Mouse (Mus musculus): Measurements from ENCODE around the gene Olfr110.
"Not testable (repeated sequence)": the region's sequence is repeated elsewhere in the genome, so short reads cannot be mapped to it uniquely, and the experiment has no call there.

Olfr110 gene

GRCm38 (mm10) chr17:37491930-37492518, at the start of gene Olfr110:
Olfr110 (plus strand) TSS chr17:37492468.
- DNase-seq: no peak

GRCm38 (mm10) chr17:37445180-37445579, 47.1 kb upstream of the Olfr110 start, which contains the start of gene Olfr108:
Olfr108 (plus strand) TSS chr17:37445480.
- no peak for DNase-seq

- no peak for DNase-seq
Observed at GRCm38 (mm10) chr17:37458616-37459015, 33.7 kb upstream of the Olfr110 start, which contains the start of gene Olfr109. Olfr109 (plus strand) TSS chr17:37458916.

DNA sequence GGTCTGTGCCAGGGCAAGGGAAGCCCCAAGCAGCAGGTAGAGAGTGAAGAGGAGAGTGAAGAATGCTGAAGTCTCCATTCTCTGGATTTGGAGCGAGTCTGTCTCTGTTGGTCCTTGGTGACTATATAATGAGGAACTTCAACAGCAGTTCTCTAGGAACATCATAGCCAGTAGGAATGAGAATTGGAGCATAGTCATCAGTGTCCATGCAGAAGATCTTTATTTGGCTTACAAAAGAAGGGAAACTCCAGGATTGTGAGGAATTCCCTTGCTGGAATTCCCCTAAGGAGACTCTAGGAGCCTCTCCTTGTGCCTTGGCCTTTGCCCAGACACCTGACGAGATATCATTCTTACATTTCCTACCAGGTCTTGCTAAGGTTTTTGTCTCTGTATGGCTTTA, 8.8 kb upstream of the Olfr110 start, which contains the start of gene H2-M2:
Gene H2-M2, minus strand, starts transcription at position 101 of the 400 bp plus-strand sequence.
- no peak for DNase-seq

DNA sequence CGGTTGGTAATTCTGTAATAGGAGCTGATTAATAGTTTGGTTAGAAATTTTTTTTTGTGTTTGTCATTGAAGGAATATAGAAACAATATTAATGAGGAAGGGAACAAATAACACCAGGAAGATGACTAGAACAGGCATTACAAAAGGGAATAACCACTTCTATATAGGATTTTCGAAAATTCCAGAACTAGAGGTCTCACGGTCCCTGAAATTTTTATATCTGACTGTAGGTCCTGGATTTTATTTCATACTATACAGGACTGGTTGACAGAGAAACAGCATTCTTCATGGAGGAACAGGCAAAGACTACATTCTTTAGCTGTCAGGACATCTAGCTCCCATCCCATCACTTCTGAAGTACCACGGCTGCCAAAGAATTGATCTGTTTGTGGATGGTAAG, 15.5 kb downstream of the Olfr110 start, which contains the start of gene Olfr111:
Gene Olfr111, plus strand, starts transcription at position 301 of the 400 bp plus-strand sequence.
- DNase-seq: no peak

DNA sequence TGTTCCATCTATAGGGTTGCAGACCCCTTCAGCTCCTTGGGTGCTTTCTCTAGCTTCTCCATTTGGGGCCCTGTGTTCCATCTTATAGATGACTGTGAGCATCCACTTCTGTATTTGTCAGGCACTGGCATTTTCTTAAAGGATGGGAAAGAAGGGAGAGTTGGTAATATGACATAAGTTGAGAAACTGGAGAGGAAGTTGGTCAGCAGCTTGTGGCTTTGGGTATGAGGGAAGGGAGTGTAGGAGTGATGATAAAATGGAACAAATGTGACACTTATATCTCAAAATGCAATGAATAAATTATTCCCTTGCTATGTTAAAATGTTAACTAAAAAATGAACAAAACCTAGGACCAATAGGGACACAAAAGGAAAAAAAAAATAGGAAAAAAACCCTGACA, 32.3 kb downstream of the Olfr110 start:
- not testable (repeated sequence) for DNase-seq

GRCm38 (mm10) chr17:37525427-37525826, 33.2 kb downstream of the Olfr110 start:
- not testable (repeated sequence) for DNase-seq

GRCm38 (mm10) chr17:37535173-37535572, 42.9 kb downstream of the Olfr110 start:
- no peak for DNase-seq

GRCm38 (mm10) chr17:37538416-37538815, 46.1 kb downstream of the Olfr110 start:
- not testable (repeated sequence) for DNase-seq

DNA sequence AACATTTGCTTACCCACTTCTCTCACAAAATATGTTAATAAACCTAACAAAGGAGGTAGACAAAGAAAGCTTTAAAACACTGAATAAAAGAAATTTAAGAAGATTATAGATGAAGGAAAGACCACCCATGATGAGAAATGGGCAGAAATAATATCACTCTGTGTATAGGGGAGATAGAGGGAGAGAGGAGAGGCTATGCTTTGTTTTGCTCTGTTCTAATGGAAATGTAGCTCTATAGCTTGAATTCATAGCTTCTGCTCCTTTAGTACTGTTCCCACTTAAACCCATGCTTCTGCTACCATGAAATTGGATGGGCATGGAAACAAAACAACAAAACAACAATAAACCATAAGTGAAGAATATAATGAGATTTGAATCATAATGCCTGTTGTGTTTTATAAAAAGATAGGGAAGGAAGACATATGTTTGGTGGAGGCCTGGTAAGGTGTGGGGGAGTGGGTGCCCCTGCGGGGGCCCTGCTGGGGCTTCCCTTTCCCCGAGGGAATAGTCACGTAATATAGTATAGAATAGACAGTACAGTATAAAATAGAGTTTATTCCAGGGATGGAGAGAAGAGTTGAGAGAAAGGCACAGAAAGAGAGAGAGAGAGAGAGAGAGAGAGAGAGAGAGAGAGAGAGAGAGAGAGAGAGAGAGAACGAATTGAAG, 49.3 kb downstream of the Olfr110 start:
- DNase-seq: no peak

DNA sequence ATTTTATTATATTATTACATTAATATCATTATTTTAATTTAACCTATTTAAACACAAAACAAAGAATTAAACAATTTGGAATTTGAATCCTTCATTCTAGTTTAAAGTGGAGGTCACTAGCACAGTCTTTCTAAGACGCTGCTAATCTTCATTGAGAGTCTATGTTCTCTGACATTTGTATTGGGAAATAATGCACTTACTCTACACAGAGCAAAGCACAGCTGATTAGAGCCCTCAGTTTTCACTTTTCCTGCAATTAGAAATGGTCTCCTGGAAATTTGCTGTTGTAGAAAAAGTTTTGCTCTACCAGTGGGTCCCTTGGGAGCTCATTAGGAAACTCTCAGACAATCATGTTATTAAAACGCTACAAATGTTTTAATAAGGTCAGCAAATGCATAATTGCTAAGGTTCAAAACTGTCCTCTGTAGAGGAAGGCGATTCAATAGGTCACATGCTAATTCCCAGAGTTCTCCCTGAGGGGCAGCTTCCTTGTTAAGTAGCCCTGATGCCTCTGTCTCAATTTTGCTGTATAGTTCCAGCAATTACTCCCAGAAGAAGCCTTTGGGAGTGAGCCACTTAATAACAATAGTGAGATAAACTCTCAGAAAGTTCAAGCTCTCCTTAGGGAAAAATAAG, 51.6 kb downstream of the Olfr110 start:
- no peak for DNase-seq
